Mouse (Mus musculus) MN1 (cell line): ENCODE measurements around the gene Trim44.
A peak's percentile ranks its signal among the peaks of the same experiment; 100 is the strongest.

Experiments used
- DNase-seq: peaks from one replicate; pipeline ENCODE4 v3.0.0-alpha.2; 2016; ENCODE audit warnings: low spot score

The Trim44 gene

GRCm38 (mm10) chr2:102407363-102408184 is at the start of gene Trim44:
Trim44 (minus strand) TSS chr2:102407828.
- DNase-seq: peak; percentile 49

- DNase-seq: no peak
These were observed 47.5 kb upstream of the Trim44 start for GRCm38 (mm10) chr2:102455126-102455525.

- DNase-seq: peak; percentile 69
These were observed 45.8 kb upstream of the Trim44 start for GRCm38 (mm10) chr2:102453447-102453846.

GRCm38 (mm10) chr2:102451671-102452549 is 44.3 kb upstream of the Trim44 start, which contains the start of gene Fjx1:
Fjx1 (minus strand) TSS chr2:102452499.
- peak; percentile 74 for DNase-seq

GRCm38 (mm10) chr2:102450761-102451670 is 43.4 kb upstream of the Trim44 start:
- peak; percentile 58 for DNase-seq

GRCm38 (mm10) chr2:102450248-102450760 is 42.7 kb upstream of the Trim44 start:
- peak; percentile 37 for DNase-seq

GRCm38 (mm10) chr2:102449630-102450247 is 42.1 kb upstream of the Trim44 start:
- no peak for DNase-seq

- DNase-seq: no peak
These were observed 41.4 kb upstream of the Trim44 start for GRCm38 (mm10) chr2:102449056-102449455.

GRCm38 (mm10) chr2:102447831-102448230 is 40.2 kb upstream of the Trim44 start:
- DNase-seq: no peak

GRCm38 (mm10) chr2:102446851-102447250 is 39.2 kb upstream of the Trim44 start:
- DNase-seq: no peak

GRCm38 (mm10) chr2:102437357-102438030 is 29.9 kb upstream of the Trim44 start:
- DNase-seq: no peak

GRCm38 (mm10) chr2:102433879-102434278 is 26.3 kb upstream of the Trim44 start:
- DNase-seq: no peak

GRCm38 (mm10) chr2:102431084-102431483 is 23.5 kb upstream of the Trim44 start:
- no peak for DNase-seq

- DNase-seq: no peak
These were observed 20.3 kb upstream of the Trim44 start for GRCm38 (mm10) chr2:102427974-102428373.

- DNase-seq: no peak
These were observed 18.8 kb upstream of the Trim44 start for GRCm38 (mm10) chr2:102426434-102426833.

- no peak for DNase-seq
These were observed 8.6 kb upstream of the Trim44 start for GRCm38 (mm10) chr2:102416149-102416743.

- no peak for DNase-seq
These were observed 5.1 kb upstream of the Trim44 start for GRCm38 (mm10) chr2:102412738-102413137.

GRCm38 (mm10) chr2:102410615-102411014 is 3.0 kb upstream of the Trim44 start:
- no peak for DNase-seq

- no peak for DNase-seq
These were observed 2.1 kb upstream of the Trim44 start for GRCm38 (mm10) chr2:102409741-102410140.
